Mouse (Mus musculus): ENCODE results near the gene Gm45213. TPM values are rescaled to one million over a fixed set of nuclear protein-coding genes. Genes with fewer than 3 reads are reported as not detected.
A peak's percentile ranks its signal among the peaks of the same experiment; 100 is the strongest.

Gm45213 gene
- polyA plus RNA-seq, 1 experiment, result not detected

DNA sequence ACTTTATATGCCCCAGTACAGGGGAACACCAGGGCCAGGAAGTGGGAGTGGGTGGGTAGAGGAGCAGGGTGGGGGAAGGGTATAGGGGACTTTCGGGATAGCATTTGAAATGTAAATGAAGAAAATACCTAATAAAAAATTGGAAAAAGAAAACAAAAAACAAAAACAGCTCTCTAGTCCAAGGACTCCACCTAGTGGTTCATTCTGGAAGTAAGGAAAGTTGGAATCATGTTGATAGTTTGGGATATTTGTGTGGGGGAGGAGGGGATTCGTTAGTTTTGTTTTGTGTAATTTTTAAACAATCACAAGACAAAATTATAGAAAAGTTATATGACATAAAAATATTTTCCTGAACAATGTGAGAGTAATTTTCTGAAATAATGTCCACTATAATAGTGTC lies 12.0 kb downstream of the Gm45213 start:
- peak; percentile 25; the same call in 1 of the 2 replicates for TF ChIP-seq CTCF (IDR thresholded peaks at IDR 0.05; ENCODE audit: borderline replicate concordance, extremely low read depth, insufficient read depth, insufficient read length)
- peak; percentile 56 for DNase-seq (ENCODE audit: low read depth)

DNA sequence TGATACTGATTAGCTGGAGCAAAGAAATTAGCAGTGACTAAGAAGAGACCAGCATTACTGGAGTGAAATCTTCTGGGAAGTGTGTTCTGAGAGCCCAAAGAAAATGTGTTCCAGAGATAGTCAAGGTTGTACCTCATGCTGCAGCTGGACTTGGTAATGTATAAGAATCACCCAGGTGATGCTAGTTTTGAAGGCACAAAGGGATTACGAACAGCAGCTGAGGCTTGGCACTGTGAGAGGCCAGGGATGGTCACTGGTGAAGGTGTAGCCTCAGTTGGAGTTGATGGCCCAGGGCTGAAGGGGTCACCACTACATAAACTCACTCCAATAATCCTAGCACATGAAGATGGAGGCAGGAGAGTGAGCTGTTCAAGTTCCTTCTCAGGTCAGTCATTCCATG lies 15.3 kb downstream of the Gm45213 start, which contains the start of gene Snrpa1:
Gene Snrpa1 (plus strand): TSS at position 301 of the 400 bp plus-strand sequence.
- TF ChIP-seq CTCF (IDR thresholded peaks at IDR 0.05; ENCODE audit: borderline replicate concordance, extremely low read depth, insufficient read depth, insufficient read length), result no peak
- TF ChIP-seq POLR2A (IDR thresholded peaks at IDR 0.05; ENCODE audit: borderline replicate concordance, extremely low read depth, insufficient read depth, insufficient read length, poor library complexity, severe bottlenecking), result no peak
- no peak for DNase-seq (ENCODE audit: low read depth)

DNA sequence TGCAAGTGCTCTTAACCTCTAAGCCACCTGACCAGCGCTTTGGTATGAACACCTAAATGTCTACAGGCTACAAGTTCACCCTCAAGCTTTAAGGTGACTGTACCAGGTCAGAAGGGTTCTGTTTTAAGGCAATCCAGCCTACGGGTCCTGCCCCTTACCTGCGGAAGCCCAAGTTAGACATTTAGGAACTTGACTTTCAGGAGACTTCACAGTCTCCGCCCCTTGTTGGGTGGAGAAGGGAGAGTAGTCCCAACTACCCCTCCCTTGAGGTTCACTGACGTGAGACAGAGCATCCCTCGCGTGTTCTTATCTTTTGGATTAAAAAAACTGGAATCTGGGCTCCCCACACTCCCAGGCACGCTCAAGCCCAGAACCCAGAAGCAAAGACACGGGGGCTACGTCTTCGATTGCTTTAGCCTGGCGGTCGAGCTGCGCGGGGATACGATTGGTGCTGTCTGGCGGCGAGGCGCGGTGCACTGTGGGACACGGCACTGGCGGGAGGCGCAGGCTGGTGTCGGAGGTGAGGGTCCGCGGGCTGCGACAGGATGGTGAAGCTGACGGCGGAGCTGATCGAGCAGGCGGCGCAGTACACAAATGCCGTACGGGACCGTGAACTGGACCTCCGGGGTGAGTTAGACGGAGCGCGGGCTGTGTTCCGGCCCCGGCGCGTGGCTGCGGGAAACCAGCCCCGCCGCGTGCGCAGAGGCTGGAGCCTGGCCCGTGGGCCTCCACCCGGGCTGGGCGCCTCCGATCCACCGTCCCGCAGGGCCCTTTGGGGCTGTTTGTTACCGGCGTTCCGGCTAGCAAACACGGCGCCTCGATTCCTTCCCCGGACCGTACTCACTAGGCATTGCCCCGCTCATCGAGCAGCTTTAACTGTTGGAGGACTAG lies 16.9 kb downstream of the Gm45213 start:
- TF ChIP-seq POLR2A (IDR thresholded peaks at IDR 0.05; ENCODE audit: borderline replicate concordance, extremely low read depth, insufficient read depth, insufficient read length, poor library complexity, severe bottlenecking), result peak; percentile 76; the same call in 1 of the 2 replicates
- TF ChIP-seq CTCF (IDR thresholded peaks at IDR 0.05; ENCODE audit: borderline replicate concordance, extremely low read depth, insufficient read depth, insufficient read length), result no peak
- DNase-seq (ENCODE audit: low read depth), result peak; percentile 96

DNA sequence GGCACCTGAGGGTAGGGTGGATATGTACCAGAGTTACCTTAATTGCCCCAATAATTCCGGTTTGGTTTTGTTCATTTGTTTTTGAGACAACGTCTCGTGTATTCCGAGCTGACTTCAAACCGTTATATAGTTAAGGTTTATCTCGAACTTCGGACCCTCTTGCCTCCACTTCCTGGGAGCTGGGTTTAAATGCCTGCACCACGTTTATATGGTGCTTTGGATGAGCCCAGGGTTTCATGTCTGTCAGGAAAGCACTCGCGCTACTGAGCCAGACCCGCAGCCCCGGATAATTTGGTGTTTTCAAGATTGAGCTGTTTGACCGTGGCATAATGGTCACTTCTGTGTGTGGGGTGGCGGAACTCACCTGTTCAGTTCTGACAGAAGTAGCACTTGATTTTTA lies 17.7 kb downstream of the Gm45213 start:
- no peak for DNase-seq (ENCODE audit: low read depth)
- TF ChIP-seq POLR2A (IDR thresholded peaks at IDR 0.05; ENCODE audit: borderline replicate concordance, extremely low read depth, insufficient read depth, insufficient read length, poor library complexity, severe bottlenecking) (no peak), CTCF (IDR thresholded peaks at IDR 0.05; ENCODE audit: borderline replicate concordance, extremely low read depth, insufficient read depth, insufficient read length) (no peak)

DNA sequence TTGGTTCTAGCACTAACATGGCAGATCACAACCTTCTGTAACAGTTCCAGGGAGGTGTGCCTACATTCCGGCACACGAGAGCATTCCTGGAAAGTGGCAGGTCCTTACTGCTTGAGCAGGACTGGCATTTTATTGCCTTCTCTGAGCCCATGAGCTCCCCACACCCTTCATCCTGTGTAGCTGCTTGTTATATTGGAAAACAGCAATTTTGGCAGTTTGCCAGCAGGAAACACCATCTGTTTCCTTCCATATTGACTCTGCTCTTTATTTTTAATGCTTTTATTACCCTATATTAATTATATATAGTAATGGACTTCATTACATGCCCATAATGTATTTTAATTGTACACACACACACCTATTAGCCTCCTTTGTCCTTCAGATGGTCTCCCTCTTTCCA lies 33.0 kb downstream of the Gm45213 start:
- TF ChIP-seq CTCF (IDR thresholded peaks at IDR 0.05; ENCODE audit: borderline replicate concordance, extremely low read depth, insufficient read depth, insufficient read length) (no peak), POLR2A (IDR thresholded peaks at IDR 0.05; ENCODE audit: borderline replicate concordance, extremely low read depth, insufficient read depth, insufficient read length, poor library complexity, severe bottlenecking) (no peak)
- peak; percentile 73 for DNase-seq (ENCODE audit: low read depth)

DNA sequence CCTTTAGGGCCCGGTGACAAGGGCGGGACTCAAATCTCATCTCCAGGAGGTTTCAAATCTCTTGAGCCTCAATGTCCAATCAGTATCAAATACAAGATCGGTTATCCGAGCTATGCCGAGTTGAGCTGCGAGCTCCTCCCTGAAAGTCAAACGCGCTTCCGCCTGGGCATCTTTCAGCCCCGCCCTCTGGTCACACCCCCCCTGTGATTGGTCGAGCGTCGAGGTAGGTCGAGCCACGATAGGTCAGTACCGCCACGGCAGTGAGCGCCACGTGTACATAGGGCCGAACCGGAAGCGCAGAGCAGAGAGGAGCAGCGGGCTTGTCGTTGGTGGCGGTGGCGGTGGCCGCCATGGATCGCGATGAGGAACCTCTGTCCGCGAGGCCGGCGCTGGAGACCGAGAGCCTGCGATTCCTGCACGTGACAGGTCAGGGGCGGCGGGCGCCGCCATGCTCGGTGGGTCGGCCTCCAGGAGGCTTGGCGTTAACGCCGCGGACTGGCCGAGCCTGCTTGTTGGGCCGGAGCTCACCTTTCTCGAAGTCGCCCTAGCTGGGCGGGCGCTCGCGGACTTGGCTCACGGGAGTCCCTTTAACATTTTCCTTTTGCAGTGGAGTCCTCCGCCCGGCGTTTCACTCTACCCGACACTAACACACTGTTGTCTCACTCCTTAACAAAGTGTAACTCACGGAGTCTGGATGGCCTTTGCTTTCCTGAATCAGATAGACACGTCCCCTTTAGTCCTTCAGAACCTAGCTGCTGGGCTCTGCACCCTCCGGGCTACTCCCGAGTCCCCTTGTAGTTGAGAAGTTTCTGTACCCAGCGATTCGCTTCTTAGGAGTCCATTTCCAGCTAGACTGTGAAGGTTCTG lies 36.2 kb downstream of the Gm45213 start, which contains the start of gene Selenos:
Gene Selenos (plus strand): TSS at position 286 of the 867 bp plus-strand sequence.
- TF ChIP-seq CTCF (IDR thresholded peaks at IDR 0.05; ENCODE audit: borderline replicate concordance, extremely low read depth, insufficient read depth, insufficient read length) (no peak), POLR2A (IDR thresholded peaks at IDR 0.05; ENCODE audit: borderline replicate concordance, extremely low read depth, insufficient read depth, insufficient read length, poor library complexity, severe bottlenecking) (peak; percentile 71; the same call in 1 of the 2 replicates)
- peak; percentile 99 for DNase-seq (ENCODE audit: low read depth)

DNA sequence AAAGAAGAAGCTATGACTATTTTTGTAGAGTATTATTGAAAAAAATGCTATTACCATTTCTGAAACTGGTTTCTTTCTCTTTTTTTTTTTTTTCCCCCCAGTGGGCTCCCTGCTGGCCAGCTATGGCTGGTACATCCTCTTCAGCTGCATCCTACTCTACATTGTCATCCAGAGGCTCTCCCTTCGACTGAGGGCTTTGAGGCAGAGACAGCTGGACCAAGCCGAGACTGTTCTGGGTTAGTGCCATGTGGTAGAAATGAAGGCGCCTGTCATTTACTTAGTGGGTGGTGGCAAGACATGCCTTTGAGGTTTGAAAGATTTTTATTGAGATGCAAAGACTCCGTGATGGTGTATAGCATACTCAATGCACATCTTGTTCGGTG lies 36.8 kb downstream of the Gm45213 start:
- TF ChIP-seq CTCF (IDR thresholded peaks at IDR 0.05; ENCODE audit: borderline replicate concordance, extremely low read depth, insufficient read depth, insufficient read length), result no peak
- no peak for TF ChIP-seq POLR2A (IDR thresholded peaks at IDR 0.05; ENCODE audit: borderline replicate concordance, extremely low read depth, insufficient read depth, insufficient read length, poor library complexity, severe bottlenecking)
- DNase-seq (ENCODE audit: low read depth), result no peak

DNA sequence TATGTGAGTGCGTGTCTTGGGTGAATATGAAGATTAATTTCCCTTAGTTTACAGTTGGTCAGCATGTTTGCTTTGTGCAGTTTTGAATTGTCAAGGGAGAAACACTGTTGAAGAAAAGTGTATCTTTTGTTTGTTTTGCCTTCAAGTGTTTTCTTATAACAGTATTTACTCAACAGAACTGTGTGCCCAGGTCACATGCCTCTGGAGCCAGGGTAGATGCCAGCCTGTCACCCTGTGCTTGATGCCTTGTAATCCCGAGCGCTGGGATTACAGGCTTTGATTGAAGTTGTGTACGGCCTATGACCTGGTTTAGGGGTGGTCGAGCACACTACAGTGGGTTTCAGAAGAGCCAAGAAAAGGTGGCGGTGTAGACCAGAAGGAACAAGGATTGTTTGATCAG lies 40.4 kb downstream of the Gm45213 start:
- DNase-seq (ENCODE audit: low read depth), result no peak
- TF ChIP-seq CTCF (IDR thresholded peaks at IDR 0.05; ENCODE audit: borderline replicate concordance, extremely low read depth, insufficient read depth, insufficient read length) (no peak), POLR2A (IDR thresholded peaks at IDR 0.05; ENCODE audit: borderline replicate concordance, extremely low read depth, insufficient read depth, insufficient read length, poor library complexity, severe bottlenecking) (no peak)

DNA sequence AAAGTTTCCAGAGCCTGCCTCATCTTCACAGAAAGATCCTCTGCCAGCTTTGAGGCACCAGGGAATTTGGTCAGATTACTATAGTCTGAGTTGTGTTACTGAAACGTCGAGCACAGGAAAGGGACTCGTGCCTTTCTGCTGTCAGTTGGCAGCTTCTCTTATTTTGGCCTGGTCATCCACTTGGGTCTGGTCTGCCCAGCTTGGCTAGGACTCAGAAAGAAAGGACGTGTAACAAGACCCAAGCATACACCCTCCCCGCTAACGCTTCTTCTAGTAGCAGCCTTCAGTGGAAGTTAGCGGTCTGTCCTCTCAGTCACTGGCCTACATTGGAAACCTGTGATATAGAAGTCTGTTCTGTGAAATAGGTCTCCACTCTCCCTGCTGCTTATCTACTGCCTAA lies 41.1 kb downstream of the Gm45213 start:
- TF ChIP-seq CTCF (IDR thresholded peaks at IDR 0.05; ENCODE audit: borderline replicate concordance, extremely low read depth, insufficient read depth, insufficient read length) (no peak), POLR2A (IDR thresholded peaks at IDR 0.05; ENCODE audit: borderline replicate concordance, extremely low read depth, insufficient read depth, insufficient read length, poor library complexity, severe bottlenecking) (no peak)
- no peak for DNase-seq (ENCODE audit: low read depth)

DNA sequence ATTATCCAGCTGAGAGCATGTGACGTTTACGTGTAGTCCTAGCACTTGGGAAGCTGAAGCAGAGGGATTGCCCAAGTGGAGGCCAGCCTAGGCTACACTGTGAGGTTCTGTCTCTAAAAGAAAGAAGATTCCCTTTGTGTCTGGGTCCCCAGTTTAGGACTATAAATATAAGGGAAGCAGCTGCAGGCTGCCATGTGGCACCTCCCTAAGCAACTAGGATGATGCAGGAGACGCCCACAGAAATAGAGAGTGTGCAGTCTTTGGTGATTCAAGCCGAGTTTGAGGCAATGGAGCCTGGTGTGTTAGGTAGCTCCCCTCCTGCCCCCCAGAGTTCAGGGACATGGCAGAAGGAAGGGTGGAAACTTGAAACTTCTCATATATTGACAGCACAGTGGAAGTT lies 44.2 kb downstream of the Gm45213 start:
- TF ChIP-seq POLR2A (IDR thresholded peaks at IDR 0.05; ENCODE audit: borderline replicate concordance, extremely low read depth, insufficient read depth, insufficient read length, poor library complexity, severe bottlenecking) (no peak), CTCF (IDR thresholded peaks at IDR 0.05; ENCODE audit: borderline replicate concordance, extremely low read depth, insufficient read depth, insufficient read length) (no peak)
- DNase-seq (ENCODE audit: low read depth), result no peak

DNA sequence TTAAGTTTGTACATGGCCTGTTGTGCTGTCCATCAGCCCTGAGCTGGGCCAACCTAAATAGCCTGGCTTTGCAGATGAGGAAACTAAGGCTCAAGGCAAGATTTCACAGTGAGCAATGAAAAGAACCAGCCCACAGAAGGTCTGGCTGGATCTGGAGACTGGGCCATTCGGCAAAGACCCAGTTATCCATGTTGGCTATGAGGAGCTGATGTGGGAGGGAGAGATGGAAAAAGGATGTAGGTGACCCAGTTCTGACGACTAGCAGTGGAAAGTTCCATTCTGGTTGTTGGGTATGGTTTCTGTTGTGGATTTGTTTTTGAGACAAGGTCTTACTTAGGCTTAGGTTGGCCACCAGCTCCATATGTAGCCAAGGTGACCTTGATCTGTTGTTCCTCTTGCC lies 44.7 kb downstream of the Gm45213 start:
- TF ChIP-seq CTCF (IDR thresholded peaks at IDR 0.05; ENCODE audit: borderline replicate concordance, extremely low read depth, insufficient read depth, insufficient read length) (no peak), POLR2A (IDR thresholded peaks at IDR 0.05; ENCODE audit: borderline replicate concordance, extremely low read depth, insufficient read depth, insufficient read length, poor library complexity, severe bottlenecking) (no peak)
- DNase-seq (ENCODE audit: low read depth), result no peak

All from brain, embryonic 14.5 days (tissue).